Mouse (Mus musculus) midbrain, postnatal 0 days (tissue): ENCODE results near the gene Proz. TPM values are rescaled to one million over a fixed set of nuclear protein-coding genes. Genes with fewer than 3 reads are reported as not detected.

Experiments used
- ATAC-seq: fragments of 200-750 bp; cut with Nextera tagmentation; 2 replicates; pipeline ENCODE4 v1.8.0; 2017; ENCODE audit warnings: moderate number of reproducible peaks, mild to moderate bottlenecking, moderate TSS enrichment, moderate library complexity; ENCODE audit not compliant: low FRiP score
- DNase-seq: peaks from one replicate; pipeline ENCODE4 v3.0.0-alpha.2; 2015; ENCODE audit warnings: low spot score
- H3K27ac ChIP-seq: fragments of 300-500 bp; sonication (generic); 2 replicates; pipeline ENCODE4 v1.5.1; 2014; ENCODE audit warnings: low read depth, mild to moderate bottlenecking, low read length, mixed read lengths
- H3K27me3 ChIP-seq: fragments of 300-500 bp; sonication (generic); 2 replicates; pipeline ENCODE4 v1.6.1; 2014; ENCODE audit warnings: low read length, control low read depth, mixed read lengths; ENCODE audit not compliant: insufficient read depth
- H3K36me3 ChIP-seq: fragments of 300-500 bp; sonication (generic); 2 replicates; pipeline ENCODE4 v1.6.1; 2014; ENCODE audit warnings: low read length, control low read depth, mixed read lengths; ENCODE audit not compliant: insufficient read depth
- H3K4me1 ChIP-seq: fragments of 300-500 bp; sonication (generic); 2 replicates; pipeline ENCODE4 v1.6.1; 2014; ENCODE audit warnings: mild to moderate bottlenecking, control low read depth, antibody characterized with exemption, low read length, mixed read lengths; ENCODE audit not compliant: insufficient read depth
- H3K4me2 ChIP-seq: fragments of 300-500 bp; sonication (generic); 2 replicates; pipeline ENCODE4 v1.6.1; 2014; ENCODE audit warnings: low read depth, mild to moderate bottlenecking, low read length, mixed read lengths; ENCODE audit not compliant: poor library complexity, severe bottlenecking
- H3K4me3 ChIP-seq: fragments of 300-500 bp; sonication (generic); 2 replicates; pipeline ENCODE4 v1.5.1; 2014; ENCODE audit warnings: low read depth, mild to moderate bottlenecking, low read length, moderate library complexity
- H3K9ac ChIP-seq: fragments of 300-500 bp; sonication (generic); replicated peaks from 2 replicates; pipeline ENCODE4 v1.6.1; 2014; ENCODE audit warnings: mild to moderate bottlenecking, low read length, moderate library complexity, mixed read lengths; ENCODE audit not compliant: poor library complexity, severe bottlenecking
- H3K9me3 ChIP-seq: fragments of 300-500 bp; sonication (generic); 2 replicates; pipeline ENCODE4 v1.6.1; 2016; ENCODE audit warnings: low read length, control low read depth
- CTCF ChIP-seq: IDR thresholded peaks from 2 replicates; pipeline ENCODE4 v1.5.1; 2016; ENCODE audit warnings: antibody characterized with exemption, mild to moderate bottlenecking
- WGBS: fragments of 180-500 bp; shearing (Covaris S2); extraction: QIAGEN DNeasy Blood & Tissue Kit; methylation state at CpG from one replicate; pipeline ENCODE4 v1.1.7; 2014; 5-methylcytosine and 5-hydroxymethylcytosine counted together
- polyA plus RNA-seq: library from polyadenylated mRNA; unstranded; fragments of >200 nt; fragmentation: Nextera tagmentation; extraction: Ambion mirVana; gene quantifications from 2 replicates; pipeline ENCODE4 v1.2.1, GENCODE M21; 2015
- total RNA-seq: library from RNA; depleted of rRNA; stranded (reverse); fragments of >200 nt; gene quantifications from 2 replicates; pipeline ENCODE4 v1.2.3, GENCODE M21; 2014; rRNA removed

The Proz gene
- total and polyA plus RNA-seq, 2 experiments from 2014 or later = 0.89 TPM; not detected in 1

DNA sequence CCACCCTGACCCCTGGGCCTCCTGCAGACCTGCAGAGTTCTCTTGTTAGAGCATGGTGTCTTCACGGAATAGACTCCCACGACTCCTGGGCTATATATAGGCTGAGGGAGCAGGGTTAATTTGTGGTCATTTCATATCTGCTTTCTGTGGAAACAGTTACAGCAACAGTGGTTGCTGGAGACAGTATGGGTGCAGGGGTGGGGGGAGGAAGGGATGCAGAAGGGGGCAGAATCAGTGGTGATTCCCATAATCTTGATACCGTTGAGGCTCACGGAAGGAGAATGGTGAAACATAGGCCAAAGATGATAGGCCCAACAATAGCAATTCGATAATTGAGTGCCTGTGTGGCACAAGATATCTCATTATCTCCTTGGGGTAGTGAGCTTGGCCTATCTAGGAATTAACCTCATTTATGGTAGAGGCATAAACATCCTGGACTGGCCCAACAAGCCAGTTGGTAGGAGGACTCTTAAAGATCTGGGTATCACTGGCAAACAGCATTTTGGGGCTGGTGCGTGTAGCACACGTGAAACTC lies 62.2 kb downstream of the Proz start:
- no peak overlapping the region for H3K9ac ChIP-seq

DNA sequence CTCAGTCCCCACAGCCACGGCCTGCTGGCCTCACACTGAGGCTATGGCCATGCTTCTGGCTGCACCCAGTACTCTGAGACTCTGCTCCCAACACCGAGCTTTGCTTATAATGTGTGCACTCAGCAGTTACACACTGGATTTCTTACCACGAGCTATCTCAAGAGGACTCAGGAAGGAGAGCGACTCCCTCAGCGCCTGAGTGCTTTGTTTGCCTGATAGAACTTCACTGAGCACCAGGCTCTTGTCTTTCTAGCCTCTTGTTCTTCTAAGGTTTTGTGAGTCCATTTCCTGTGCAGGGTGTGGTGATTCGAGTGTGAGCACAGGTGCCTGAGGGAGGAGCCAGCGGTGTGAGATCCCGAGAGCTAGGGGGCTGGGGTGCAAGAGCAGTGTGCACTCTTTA lies 64.2 kb downstream of the Proz start:
- no peaks in the 10 kb centered on the region for H3K4me1 ChIP-seq
- no peaks in the 10 kb centered on the region for H3K9me3 ChIP-seq
- TF ChIP-seq CTCF = no peak
- DNase-seq (no peak), ATAC-seq (no peak)
- no peaks in the 10 kb centered on the region for H3K27me3 ChIP-seq
- H3K36me3 ChIP-seq = peaks cover 67% of the 10 kb centered on the region
- no peak overlapping the region for H3K4me3 ChIP-seq
- no peak overlapping the region for H3K9ac ChIP-seq
- no peak overlapping the region for H3K27ac ChIP-seq
- no peak overlapping the region for H3K4me2 ChIP-seq
- WGBS = 92% methylated on average over 8 of the region's 8 CpGs

More for the DNA sequence above, 62.2 kb downstream of the Proz start:
- Histone ChIP-seq H3K4me1 (no peaks in the 10 kb centered on the region), H3K4me3 (no peak overlapping the region), H3K27me3 (no peaks in the 10 kb centered on the region), H3K9me3 (no peaks in the 10 kb centered on the region), H3K36me3 (peaks cover 62% of the 10 kb centered on the region), H3K4me2 (no peak overlapping the region), H3K27ac (no peak overlapping the region)
- no peak for DNase-seq
- no peak for ATAC-seq
- no peak for TF ChIP-seq CTCF
- 94% methylated on average over 7 of the region's 7 CpGs for WGBS

Other genes with a start within 250 kb of the Proz start
- gene Mcf2l, start 187.1 kb upstream of the Proz start, total RNA-seq = 391 and 405 TPM in 2 replicates
- gene Mcf2l, start 187.1 kb upstream of the Proz start, polyA plus RNA-seq = 130 and 136 TPM in 2 replicates
- gene F7, start 34.9 kb upstream of the Proz start, total RNA-seq = not detected in 2 replicates
- gene F7, start 34.9 kb upstream of the Proz start, polyA plus RNA-seq = 0.07 and 0.09 TPM in 2 replicates
- 0.33 TPM in 1 of 2 replicates, not detected in the other for gene F10, start 23.6 kb upstream of the Proz start, total RNA-seq
- 0.21 TPM in 1 of 2 replicates, not detected in the other for gene F10, start 23.6 kb upstream of the Proz start, polyA plus RNA-seq
- 32.2 and 32.7 TPM in 2 replicates for gene Pcid2, start 44.5 kb downstream of the Proz start, total RNA-seq
- gene Pcid2, start 44.5 kb downstream of the Proz start, polyA plus RNA-seq = 26.8 and 29.0 TPM in 2 replicates
- gene Cul4a, start 44.7 kb downstream of the Proz start, total RNA-seq = 100 and 106 TPM in 2 replicates
- 57.3 and 59.3 TPM in 2 replicates for gene Cul4a, start 44.7 kb downstream of the Proz start, polyA plus RNA-seq
- gene Lamp1, start 98.2 kb downstream of the Proz start, total RNA-seq = 273 and 322 TPM in 2 replicates
- gene Lamp1, start 98.2 kb downstream of the Proz start, polyA plus RNA-seq = 358 and 371 TPM in 2 replicates
- 7.9 and 10.1 TPM in 2 replicates for gene Grtp1, start 139.7 kb downstream of the Proz start, total RNA-seq
- 18.9 and 19.9 TPM in 2 replicates for gene Grtp1, start 139.7 kb downstream of the Proz start, polyA plus RNA-seq
- 0.09 and 0.16 TPM in 2 replicates for gene Adprhl1, start 193.2 kb downstream of the Proz start, total RNA-seq
- 0.28 and 0.41 TPM in 2 replicates for gene Adprhl1, start 193.2 kb downstream of the Proz start, polyA plus RNA-seq
- 32.7 and 38.9 TPM in 2 replicates for gene Dcun1d2, start 227.2 kb downstream of the Proz start, total RNA-seq
- 24.4 and 28.3 TPM in 2 replicates for gene Dcun1d2, start 227.2 kb downstream of the Proz start, polyA plus RNA-seq
- 23.5 and 31.9 TPM in 2 replicates for gene Tmco3, start 227.3 kb downstream of the Proz start, total RNA-seq
- gene Tmco3, start 227.3 kb downstream of the Proz start, polyA plus RNA-seq = 28.9 and 31.4 TPM in 2 replicates